Mouse (Mus musculus) megakaryocyte, adult 5-6 weeks (primary cell): Measurements from ENCODE around the gene Olfr1062. TPM values are rescaled to one million over a fixed set of nuclear protein-coding genes. Genes with fewer than 3 reads are reported as not detected.
"Not testable (repeated sequence)": the region's sequence is repeated elsewhere in the genome, so short reads cannot be mapped to it uniquely, and the experiment has no call there.

Experiments
- ATAC-seq: 2 replicates; pipeline ENCODE4 v1.8.0; 2016; ENCODE audit warnings: mild to moderate bottlenecking, inconsistent platforms; ENCODE audit not compliant: poor library complexity, severe bottlenecking
- total RNA-seq, 2 experiments: library from RNA; stranded (forward) in 1 of 2; stranded (reverse) in 1 of 2; fragments of 153-499, 151-499 nt in 1 of 2; fragments of 221-1000, 200-1000 nt in 1 of 2; gene quantifications; 2 replicates each; pipeline versions ENCODE4 v1.2.3 to v1.2.4; 2015 to 2017

The Olfr1062 gene
- not detected in 2 replicates for total RNA-seq (2015)
- total RNA-seq (2017) = not detected in 2 replicates

DNA sequence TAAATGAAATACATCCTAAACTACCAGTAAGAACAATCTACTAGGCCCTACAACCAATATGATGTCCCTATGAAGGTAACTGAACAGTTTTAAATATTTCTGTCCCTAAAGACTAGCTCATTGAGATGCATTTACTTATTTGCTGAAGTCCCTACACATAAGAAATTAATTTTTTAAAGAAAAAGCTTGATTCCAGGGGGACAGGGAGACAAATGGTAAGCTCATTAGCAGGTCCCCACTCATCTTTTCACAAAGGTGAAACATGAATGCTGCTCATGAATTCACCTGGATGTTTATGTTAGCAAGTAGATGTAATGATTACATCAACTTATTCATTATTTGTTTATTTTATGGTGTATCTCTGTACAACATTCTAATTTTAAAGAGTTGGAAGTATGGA is at the start of gene Olfr1062:
Gene Olfr1062, minus strand, starts transcription at position 101 of the 400 bp plus-strand sequence.
- not testable (repeated sequence) for ATAC-seq

DNA sequence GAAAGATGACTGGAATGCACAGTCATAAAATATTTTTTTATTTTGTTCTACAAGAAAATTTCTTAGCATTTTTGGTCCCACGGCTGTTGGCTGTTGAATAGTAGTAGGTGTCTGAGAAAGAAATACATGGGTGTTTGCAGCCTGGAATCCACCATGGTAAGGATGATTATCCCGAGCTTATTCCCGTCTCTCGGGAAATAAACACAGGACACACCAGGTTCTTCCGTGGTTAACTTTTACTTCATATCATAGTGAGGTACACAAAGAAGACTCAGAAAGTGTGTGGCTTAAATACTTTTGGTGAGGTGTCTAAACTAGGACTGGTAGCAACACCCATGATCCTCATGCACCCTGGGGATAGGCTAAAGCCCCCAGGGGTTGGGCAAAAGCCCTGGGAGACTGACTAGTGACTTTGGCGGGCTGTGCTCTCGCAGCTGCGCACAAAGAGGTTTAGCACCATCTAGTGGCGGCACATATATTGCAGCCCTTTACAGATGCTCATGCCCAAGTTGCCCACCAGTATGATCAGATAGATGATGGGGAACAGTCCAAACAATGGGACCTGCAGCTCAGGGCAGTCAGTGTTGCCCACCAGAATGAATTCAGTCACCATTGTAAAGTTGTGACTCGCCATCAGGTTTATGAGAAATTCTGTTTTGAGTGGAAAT is 38.0 kb upstream of the Olfr1062 start:
- peak; percentile 56 for ATAC-seq

DNA sequence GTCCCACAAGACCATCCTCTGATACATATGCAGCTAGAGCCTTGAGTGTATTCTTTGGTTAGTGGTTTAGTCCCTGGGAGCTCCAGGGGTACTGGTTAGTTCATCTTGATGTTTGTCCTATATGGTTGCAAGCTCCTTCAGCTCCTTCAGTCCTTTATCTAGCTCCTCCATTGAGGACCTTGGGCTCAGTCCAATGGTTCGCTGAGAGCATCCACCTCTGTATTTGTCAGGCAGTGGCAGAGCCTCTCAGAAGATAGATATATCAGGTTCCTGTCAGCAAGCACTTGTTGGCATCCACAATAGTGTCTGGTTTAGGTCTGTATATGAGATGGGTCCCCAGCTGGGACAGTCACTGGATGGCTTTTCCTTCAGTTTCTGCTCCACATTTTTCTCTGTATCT is 33.9 kb upstream of the Olfr1062 start:
- ATAC-seq = no peak

DNA sequence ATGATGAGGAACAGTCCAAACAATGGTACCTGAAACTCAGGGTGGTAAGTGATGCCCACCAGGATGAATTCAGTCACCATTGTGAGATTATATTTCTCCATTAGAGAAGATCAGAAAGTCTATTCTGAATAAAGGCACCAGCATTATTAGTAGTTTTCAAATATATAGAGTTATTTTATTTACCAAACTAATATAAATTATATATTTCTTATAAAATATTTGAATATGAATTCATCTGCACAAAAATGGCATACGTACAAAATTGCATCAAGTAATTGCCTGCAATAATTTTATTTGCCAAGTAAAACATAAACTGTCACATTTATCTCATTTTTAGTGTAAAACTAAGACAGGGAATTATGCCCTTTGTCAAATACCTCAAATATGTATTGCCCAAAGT is 29.6 kb upstream of the Olfr1062 start, which contains the start of gene Olfr1066:
Gene Olfr1066, minus strand, starts transcription at position 101 of the 400 bp plus-strand sequence.
- ATAC-seq = no peak

DNA sequence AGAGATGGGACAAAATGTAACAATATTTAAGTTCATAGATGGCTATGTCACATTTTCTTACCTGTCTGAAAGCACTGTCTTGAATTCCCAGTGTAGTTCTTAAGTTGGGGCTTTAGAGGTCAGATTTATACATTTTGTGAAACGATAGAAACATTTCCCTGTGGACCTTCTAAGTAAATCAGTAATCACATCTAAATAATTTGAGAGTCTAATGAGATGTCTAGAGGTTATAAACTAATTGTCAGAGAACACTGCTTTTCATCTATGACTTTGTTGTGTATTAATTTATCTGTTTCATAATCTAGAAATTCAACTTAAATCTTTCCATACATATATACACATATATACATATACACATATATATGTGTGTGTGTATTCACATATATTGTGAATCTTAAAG is 23.9 kb upstream of the Olfr1062 start, which contains the start of gene Olfr1065:
Gene Olfr1065, minus strand, starts transcription at position 101 of the 400 bp plus-strand sequence.
- ATAC-seq = not testable (repeated sequence)

DNA sequence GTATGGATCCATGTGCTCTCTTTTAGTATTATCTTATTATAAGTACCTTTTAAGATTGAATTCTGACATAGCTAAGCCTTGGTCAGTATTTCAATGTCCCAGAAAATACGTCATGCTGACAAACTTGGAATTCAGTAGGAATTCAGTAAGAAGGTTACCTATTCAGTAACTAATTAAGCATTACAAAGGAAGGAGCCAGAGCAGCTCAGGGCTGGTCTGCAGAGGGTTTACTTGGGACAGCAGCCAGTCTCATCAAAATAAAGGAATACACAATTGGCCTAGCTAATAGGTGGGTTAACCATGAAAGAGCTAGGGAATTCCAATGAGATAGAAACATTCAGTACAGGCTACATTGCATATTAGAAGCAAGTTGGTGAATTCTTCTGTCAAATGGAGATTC is 15.6 kb upstream of the Olfr1062 start:
- not testable (repeated sequence) for ATAC-seq

DNA sequence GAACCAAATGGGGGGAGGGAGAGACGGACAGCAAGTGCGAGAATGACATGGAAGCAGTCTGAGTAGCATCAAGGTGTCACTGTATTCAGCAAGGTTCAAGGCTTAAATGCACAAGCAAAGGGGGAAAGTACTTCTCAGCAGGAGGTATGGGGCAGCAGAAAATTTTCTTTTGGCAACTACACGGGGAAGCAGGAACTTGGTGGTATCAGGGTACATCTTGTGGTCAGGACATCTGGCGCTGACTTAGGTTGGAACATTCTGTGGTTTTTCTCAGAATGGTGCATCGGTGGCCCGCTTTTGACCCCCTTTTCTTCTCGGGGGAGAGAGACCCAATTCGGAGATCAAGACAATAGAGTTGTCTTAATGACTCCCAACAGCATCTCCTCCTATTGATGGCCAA is 2.0 kb upstream of the Olfr1062 start:
- ATAC-seq = not testable (repeated sequence)

DNA sequence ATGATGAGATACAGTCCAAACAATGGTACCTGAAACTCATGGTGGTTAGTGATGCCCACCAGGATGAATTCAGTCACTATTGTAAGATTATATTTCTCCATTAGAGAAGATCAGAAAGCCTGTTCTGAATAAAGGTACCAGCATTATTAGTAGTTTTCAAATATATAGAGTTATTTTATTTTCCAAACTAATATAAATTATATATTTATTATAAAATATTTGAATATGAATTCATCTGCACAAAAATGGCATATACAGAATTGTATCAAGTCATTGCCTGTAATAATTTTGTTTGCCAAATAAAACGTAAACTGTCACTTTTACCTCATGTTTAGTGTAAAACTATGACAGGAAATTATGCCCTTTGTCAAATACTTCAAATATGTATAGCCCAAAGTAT is 12.6 kb downstream of the Olfr1062 start, which contains the start of gene Olfr1061:
Gene Olfr1061, minus strand, starts transcription at position 101 of the 400 bp plus-strand sequence.
- no peak for ATAC-seq

DNA sequence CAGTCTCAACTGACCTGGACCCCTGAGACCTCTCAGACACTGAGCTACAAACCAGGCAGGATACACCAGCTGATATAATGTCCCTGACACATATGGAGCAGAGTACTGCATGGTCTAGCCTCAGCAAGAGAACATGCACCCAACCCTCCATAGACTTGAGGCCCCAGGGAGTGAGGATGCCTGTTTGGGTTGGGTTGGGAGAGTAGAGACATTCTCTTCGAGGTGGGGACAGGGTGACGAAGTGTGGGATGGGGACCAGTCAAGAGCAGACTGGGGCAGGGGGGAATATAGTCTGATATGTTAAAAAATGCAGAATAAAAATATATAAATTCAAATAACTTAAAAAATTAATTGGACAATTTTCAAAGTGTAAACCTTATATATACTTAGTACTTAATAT is 31.4 kb downstream of the Olfr1062 start:
- no peak for ATAC-seq

DNA sequence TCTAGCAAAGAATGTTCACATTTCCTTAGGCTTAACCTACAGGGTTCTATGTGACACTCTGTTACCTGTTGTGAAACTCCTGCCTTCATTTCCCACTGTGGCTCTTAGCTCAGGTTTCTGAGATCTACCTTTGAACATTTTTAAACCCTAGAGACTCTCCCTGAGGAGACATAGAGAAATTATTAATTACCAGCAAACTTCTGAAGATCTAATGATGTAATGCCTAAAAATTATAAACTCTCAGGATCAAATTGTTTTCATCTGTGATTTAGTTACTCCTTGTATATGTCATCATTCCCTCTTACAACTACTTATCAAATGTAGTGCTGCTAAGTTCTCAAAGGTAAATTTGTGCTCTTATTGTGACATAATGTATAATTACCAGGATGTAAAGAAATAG is 38.1 kb downstream of the Olfr1062 start, which contains the start of gene Olfr1058:
Gene Olfr1058, minus strand, starts transcription at position 101 of the 400 bp plus-strand sequence.
- not testable (repeated sequence) for ATAC-seq

DNA sequence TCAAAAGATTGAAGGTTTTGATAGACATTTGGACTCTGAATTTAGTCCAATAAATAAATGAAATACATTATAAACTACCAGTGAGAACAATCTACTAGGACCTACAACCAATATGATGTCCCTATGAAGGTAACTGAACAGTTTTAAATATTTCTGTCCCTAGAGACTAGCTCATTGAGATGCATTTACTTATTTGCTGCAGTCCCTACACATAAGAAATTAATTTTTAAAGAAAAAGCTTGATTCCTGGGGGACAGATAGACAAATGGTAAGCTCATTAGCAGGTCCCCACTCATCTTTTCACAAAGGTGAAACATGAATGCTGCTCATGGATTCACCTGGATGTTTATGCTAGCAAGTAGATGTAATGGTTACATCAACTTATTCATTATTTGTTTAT is 48.3 kb downstream of the Olfr1062 start, which contains the start of gene Olfr1057:
Gene Olfr1057, minus strand, starts transcription at position 101 of the 400 bp plus-strand sequence.
- ATAC-seq = no peak

Other genes starting within 250 kb of the Olfr1062 start
- not detected in 2 replicates for gene Olfr1044, start 248.9 kb downstream of the Olfr1062 start, total RNA-seq (2015)
- not detected in 2 replicates for gene Olfr1044, start 248.9 kb downstream of the Olfr1062 start, total RNA-seq (2017)
- gene Olfr52, start 241.1 kb downstream of the Olfr1062 start, total RNA-seq (2015) = not detected in 2 replicates
- gene Olfr52, start 241.1 kb downstream of the Olfr1062 start, total RNA-seq (2017) = not detected in 2 replicates
- not detected in 2 replicates for gene Olfr1045, start 223.7 kb downstream of the Olfr1062 start, total RNA-seq (2015)
- gene Olfr1045, start 223.7 kb downstream of the Olfr1062 start, total RNA-seq (2017) = not detected in 2 replicates
- gene Olfr1046, start 207.4 kb downstream of the Olfr1062 start, total RNA-seq (2015) = not detected in 2 replicates
- gene Olfr1046, start 207.4 kb downstream of the Olfr1062 start, total RNA-seq (2017) = not detected in 2 replicates
- gene Olfr1047, start 195.3 kb downstream of the Olfr1062 start, total RNA-seq (2015) = not detected in 2 replicates
- not detected in 2 replicates for gene Olfr1047, start 195.3 kb downstream of the Olfr1062 start, total RNA-seq (2017)
- gene Olfr1048, start 186.5 kb downstream of the Olfr1062 start, total RNA-seq (2015) = not detected in 2 replicates
- gene Olfr1048, start 186.5 kb downstream of the Olfr1062 start, total RNA-seq (2017) = not detected in 2 replicates
- gene Olfr1049, start 168.4 kb downstream of the Olfr1062 start, total RNA-seq (2015) = not detected in 2 replicates
- 0.37 TPM in 1 of 2 replicates, not detected in the other for gene Olfr1049, start 168.4 kb downstream of the Olfr1062 start, total RNA-seq (2017)
- not detected in 2 replicates for gene Olfr1051, start 147.7 kb downstream of the Olfr1062 start, total RNA-seq (2015)
- not detected in 2 replicates for gene Olfr1051, start 147.7 kb downstream of the Olfr1062 start, total RNA-seq (2017)
- gene Olfr1052, start 134.3 kb downstream of the Olfr1062 start, total RNA-seq (2015) = not detected in 2 replicates
- gene Olfr1052, start 134.3 kb downstream of the Olfr1062 start, total RNA-seq (2017) = not detected in 2 replicates
- gene Olfr1053, start 111.5 kb downstream of the Olfr1062 start, total RNA-seq (2015) = not detected in 2 replicates
- not detected in 2 replicates for gene Olfr1053, start 111.5 kb downstream of the Olfr1062 start, total RNA-seq (2017)
- not detected in 2 replicates for gene Olfr1054, start 91.3 kb downstream of the Olfr1062 start, total RNA-seq (2015)
- gene Olfr1054, start 91.3 kb downstream of the Olfr1062 start, total RNA-seq (2017) = not detected in 2 replicates
- gene Olfr1055, start 76.5 kb downstream of the Olfr1062 start, total RNA-seq (2015) = not detected in 2 replicates
- not detected in 2 replicates for gene Olfr1055, start 76.5 kb downstream of the Olfr1062 start, total RNA-seq (2017)
- not detected in 2 replicates for gene Olfr1056, start 64.3 kb downstream of the Olfr1062 start, total RNA-seq (2015)
- gene Olfr1056, start 64.3 kb downstream of the Olfr1062 start, total RNA-seq (2017) = not detected in 2 replicates
- gene Olfr1057, start 48.4 kb downstream of the Olfr1062 start, total RNA-seq (2015) = not detected in 2 replicates
- not detected in 2 replicates for gene Olfr1057, start 48.4 kb downstream of the Olfr1062 start, total RNA-seq (2017)
- not detected in 2 replicates for gene Olfr1058, start 38.2 kb downstream of the Olfr1062 start, total RNA-seq (2015)
- gene Olfr1058, start 38.2 kb downstream of the Olfr1062 start, total RNA-seq (2017) = not detected in 2 replicates
- gene Olfr1061, start 12.7 kb downstream of the Olfr1062 start, total RNA-seq (2015) = not detected in 2 replicates
- gene Olfr1061, start 12.7 kb downstream of the Olfr1062 start, total RNA-seq (2017) = not detected in 2 replicates
- gene Olfr1065, start 23.8 kb upstream of the Olfr1062 start, total RNA-seq (2015) = not detected in 2 replicates
- not detected in 2 replicates for gene Olfr1065, start 23.8 kb upstream of the Olfr1062 start, total RNA-seq (2017)
- gene Olfr1066, start 29.5 kb upstream of the Olfr1062 start, total RNA-seq (2015) = not detected in 2 replicates
- gene Olfr1066, start 29.5 kb upstream of the Olfr1062 start, total RNA-seq (2017) = not detected in 2 replicates
- not detected in 2 replicates for gene Olfr228, start 60.6 kb upstream of the Olfr1062 start, total RNA-seq (2015)
- not detected in 2 replicates for gene Olfr228, start 60.6 kb upstream of the Olfr1062 start, total RNA-seq (2017)
- not detected in 2 replicates for gene Olfr1076, start 81.7 kb upstream of the Olfr1062 start, total RNA-seq (2015)
- not detected in 2 replicates for gene Olfr1076, start 81.7 kb upstream of the Olfr1062 start, total RNA-seq (2017)
- gene Olfr1079, start 115.7 kb upstream of the Olfr1062 start, total RNA-seq (2015) = not detected in 2 replicates
- not detected in 2 replicates for gene Olfr1079, start 115.7 kb upstream of the Olfr1062 start, total RNA-seq (2017)
- not detected in 2 replicates for gene Olfr1080, start 131.5 kb upstream of the Olfr1062 start, total RNA-seq (2015)
- gene Olfr1080, start 131.5 kb upstream of the Olfr1062 start, total RNA-seq (2017) = not detected in 2 replicates
- gene Olfr1082, start 172.2 kb upstream of the Olfr1062 start, total RNA-seq (2015) = not detected in 2 replicates
- not detected in 2 replicates for gene Olfr1082, start 172.2 kb upstream of the Olfr1062 start, total RNA-seq (2017)
- gene Olfr1084, start 213.0 kb upstream of the Olfr1062 start, total RNA-seq (2015) = not detected in 2 replicates
- gene Olfr1084, start 213.0 kb upstream of the Olfr1062 start, total RNA-seq (2017) = not detected in 2 replicates
- not detected in 2 replicates for gene Olfr1085, start 235.3 kb upstream of the Olfr1062 start, total RNA-seq (2015)
- gene Olfr1085, start 235.3 kb upstream of the Olfr1062 start, total RNA-seq (2017) = not detected in 2 replicates